Mouse (Mus musculus) telencephalon, adult 2 months (tissue): Measurements from ENCODE around the gene Krtap6-5.
"Not testable (repeated sequence)": the region's sequence is repeated elsewhere in the genome, so short reads cannot be mapped to it uniquely, and the experiment has no call there.

Experiments used
- DNase-seq: peaks from one replicate; pipeline ENCODE4 v3.0.0-alpha.2; 2011; ENCODE audit warnings: low read depth, low spot score

Gene Krtap6-5

DNA sequence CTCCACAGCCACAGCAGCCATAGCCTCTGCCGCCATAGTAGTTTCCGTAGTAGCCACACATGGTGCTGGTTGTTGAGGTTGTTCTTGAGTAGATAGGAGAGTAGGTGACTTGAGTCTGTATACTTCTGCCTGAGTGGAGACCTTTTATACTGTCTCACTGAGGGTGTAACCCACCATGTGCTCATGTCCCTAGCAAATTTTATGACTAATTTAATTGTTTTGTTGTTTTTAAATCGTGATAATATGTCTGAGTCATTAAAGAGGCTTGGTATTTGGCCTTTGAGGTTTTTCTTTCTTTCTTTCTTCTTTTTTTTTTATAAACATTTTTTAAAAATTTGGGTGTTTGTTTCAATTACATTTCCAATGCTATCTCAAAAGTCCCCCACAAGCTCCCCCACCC lies at the start of gene Krtap6-5:
Krtap6-5 (minus strand) TSS at position 101 of the 400 bp plus-strand sequence.
- no peak for DNase-seq

DNA sequence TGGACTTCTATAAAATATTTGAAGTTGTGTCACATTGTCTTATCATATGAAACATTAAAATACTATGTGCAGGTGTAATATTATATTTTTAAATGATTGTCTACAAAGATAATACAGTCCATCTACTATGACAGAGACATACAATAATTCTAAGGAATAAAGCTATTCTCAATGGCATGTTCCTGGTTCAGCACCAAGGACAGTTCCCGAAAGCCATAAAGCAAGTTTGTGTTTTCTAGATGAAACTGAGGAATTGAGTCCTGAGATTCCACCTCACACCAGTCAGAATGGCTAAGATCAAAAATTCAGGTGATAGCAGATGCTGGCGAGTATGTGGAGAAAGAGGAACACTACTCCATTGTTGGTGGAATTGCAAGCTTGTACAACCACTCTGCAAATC lies 23.4 kb upstream of the Krtap6-5 start:
- not testable (repeated sequence) for DNase-seq

DNA sequence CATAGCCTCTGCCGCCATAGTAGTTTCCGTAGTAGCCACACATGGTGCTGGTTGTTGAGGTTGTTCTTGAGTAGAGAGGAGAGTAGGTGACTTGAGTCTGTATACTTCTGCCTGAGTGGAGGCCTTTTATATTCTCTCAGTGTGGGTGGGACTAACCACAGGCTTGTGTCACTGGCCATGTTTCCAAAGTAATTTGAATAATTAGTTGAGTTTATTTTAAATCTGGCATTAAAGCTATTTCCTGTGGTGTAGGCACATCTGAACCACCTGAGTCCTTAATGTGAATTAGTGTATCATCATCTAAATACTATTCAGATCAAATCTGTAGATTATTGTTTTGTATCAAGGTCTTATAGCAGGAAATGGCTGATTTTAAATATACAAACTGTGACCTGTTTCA lies 16.2 kb upstream of the Krtap6-5 start, which contains the start of gene 1110025L11Rik:
1110025L11Rik (minus strand) TSS at position 101 of the 400 bp plus-strand sequence.
- DNase-seq, result not testable (repeated sequence)

DNA sequence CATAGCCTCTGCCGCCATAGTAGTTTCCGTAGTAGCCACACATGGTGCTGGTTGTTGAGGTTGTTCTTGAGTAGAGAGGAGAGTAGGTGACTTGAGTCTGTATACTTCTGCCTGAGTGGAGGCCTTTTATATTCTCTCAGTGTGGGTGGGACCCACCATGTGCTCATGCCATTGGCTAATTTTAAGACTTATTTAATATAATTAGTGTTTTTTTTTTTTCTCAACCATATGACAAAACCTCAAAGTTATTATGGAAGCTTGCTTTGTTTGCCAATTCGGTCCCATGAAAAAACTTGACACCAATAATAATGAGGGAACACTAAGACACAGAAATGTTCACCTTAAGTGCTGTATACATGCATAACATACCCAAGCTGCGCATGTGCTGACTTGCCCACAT lies 6.3 kb downstream of the Krtap6-5 start, which contains the start of gene Gm10228:
Gm10228 (minus strand) TSS at position 101 of the 400 bp plus-strand sequence.
- DNase-seq, result not testable (repeated sequence)

DNA sequence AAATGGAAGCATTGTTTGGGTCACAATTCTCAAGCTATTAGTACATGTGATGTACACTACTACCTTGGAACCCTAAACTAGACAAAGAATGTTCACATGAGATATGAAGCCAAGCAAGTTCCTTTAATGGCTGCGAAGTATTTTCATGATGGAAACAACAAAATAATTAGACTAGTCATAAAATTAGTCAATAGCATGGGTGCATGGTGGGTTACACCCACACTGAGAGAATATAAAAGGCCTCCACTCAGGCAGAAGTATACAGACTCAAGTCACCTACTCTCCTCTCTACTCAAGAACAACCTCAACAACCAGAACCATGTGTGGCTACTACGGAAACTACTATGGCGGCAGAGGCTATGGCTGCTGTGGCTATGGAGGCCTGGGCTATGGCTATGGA lies 16.3 kb downstream of the Krtap6-5 start, which contains the start of gene Krtap6-1:
Krtap6-1 (plus strand) TSS at position 301 of the 400 bp plus-strand sequence.
- not testable (repeated sequence) for DNase-seq

DNA sequence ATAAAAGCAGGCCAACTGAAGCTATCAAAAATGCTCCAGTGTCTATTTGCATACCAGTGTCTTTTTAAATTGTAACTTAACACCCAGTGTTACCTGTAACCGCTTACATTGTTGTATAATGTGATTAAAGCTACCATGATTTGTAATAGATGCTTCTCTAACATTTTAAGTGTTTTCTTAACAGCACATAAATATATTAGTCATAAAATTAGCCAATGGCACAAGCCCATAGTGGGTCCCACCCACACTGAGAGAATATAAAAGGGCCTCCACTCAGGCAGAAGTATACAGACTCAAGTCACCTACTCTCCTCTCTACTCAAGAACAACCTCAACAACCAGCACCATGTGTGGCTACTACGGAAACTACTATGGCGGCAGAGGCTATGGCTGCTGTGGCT lies 32.7 kb downstream of the Krtap6-5 start, which contains the start of gene Gm10229:
Gm10229 (plus strand) TSS at position 301 of the 400 bp plus-strand sequence.
- not testable (repeated sequence) for DNase-seq

DNA sequence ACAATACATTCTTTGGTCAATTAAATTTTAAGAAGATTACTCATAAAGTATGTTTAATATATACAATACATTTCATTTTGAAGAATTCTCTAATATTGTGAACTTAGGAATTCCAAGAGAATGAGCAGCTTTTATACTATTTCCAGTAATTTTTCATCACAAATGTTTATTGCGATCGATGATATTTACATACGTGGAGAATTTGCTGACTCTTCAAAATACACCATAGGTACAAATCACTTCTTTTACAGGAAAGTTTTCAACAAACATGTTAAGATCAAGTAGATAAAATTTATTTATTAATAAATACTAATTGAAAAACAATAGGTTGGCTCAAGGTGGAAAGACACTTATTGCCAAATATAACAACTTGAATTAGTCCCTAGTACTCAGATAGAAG lies 33.7 kb downstream of the Krtap6-5 start:
- no peak for DNase-seq

DNA sequence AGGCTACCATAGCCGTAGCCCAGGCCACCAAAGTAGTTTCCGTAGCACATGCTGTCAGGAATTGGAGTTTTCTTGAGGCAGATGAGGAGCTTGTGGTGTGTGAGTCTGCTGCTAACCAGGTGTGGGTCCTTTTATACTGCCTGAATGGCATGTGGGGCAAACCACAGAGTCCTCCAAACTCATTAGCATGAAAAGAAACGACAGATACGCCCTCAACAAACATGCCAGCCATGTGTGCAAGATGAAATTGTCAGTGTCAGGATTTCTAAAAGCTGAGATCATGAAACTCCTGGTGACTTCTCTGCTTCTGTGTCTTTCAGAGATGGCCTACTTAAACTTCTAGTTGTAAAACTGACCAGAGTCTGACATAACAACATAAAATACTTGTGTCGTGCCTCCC lies 37.0 kb downstream of the Krtap6-5 start, which contains the start of gene Krtap22-2:
Krtap22-2 (minus strand) TSS at position 101 of the 400 bp plus-strand sequence.
- no peak for DNase-seq
